Mouse (Mus musculus) heart, postnatal 14 days (tissue): Measurements from ENCODE around the gene Pigz. TPM values are rescaled to one million over a fixed set of nuclear protein-coding genes. Genes with fewer than 3 reads are reported as not detected.

Experiments
- DNase-seq, 2 experiments: peaks; one replicate each; pipeline ENCODE4 v3.0.0; 2021 to 2022
- intact Hi-C: fragments of 180-260 bp; cut with DNase I; formaldehyde crosslinking; loops from one replicate; pipeline ENCODE4 v1.15.1; 2025
- microRNA-seq, 2 experiments: library from miRNA; unstranded; fragments of <30 nt; microRNA quantifications; one replicate each; pipeline ENCODE4 v1.2.0; 2021 to 2022
- total RNA-seq, 2 experiments: library from RNA; stranded (reverse); gene quantifications; 2 replicates each; pipeline ENCODE4 v1.2.3; 2021

The Pigz gene
- total RNA-seq, 2 experiments from 2014 or later = 2.0 to 2.7 TPM

GRCm38 (mm10) chr16:31980946-31981345 is 47.3 kb downstream of the Pigz start:
- no peak for DNase-seq
- intact Hi-C loops = no loop called here

GRCm38 (mm10) chr16:31992039-31992438 is 58.4 kb downstream of the Pigz start:
- intact Hi-C loops = no loop called here
- no peak for DNase-seq

GRCm38 (mm10) chr16:31993195-31993594 is 59.5 kb downstream of the Pigz start:
- no peak for DNase-seq
- intact Hi-C loops = no loop called here

- DNase-seq = no peak
- intact Hi-C loops = no loop called here
Observed at GRCm38 (mm10) chr16:31993946-31994345, 60.3 kb downstream of the Pigz start.

Small RNAs within 50 kb of the gene (microRNA-seq; reads per million reads assigned to microRNA genes)
- 0 reads per million in 2 experiments for gene Gm26269

Other genes starting within 250 kb of the Pigz start
- under 1 TPM in 1 of 2 experiments, not detected in 1; 0.07 TPM for gene Meltf, start 55.0 kb upstream of the Pigz start, total RNA-seq
- 10 to 100 TPM; 68.9 to 74.9 TPM for gene 0610012G03Rik, start 14.6 kb downstream of the Pigz start, total RNA-seq
- 10 to 100 TPM; 23.3 to 25.2 TPM for gene Ncbp2, start 14.7 kb downstream of the Pigz start, total RNA-seq
- 10 to 100 TPM; 14.3 to 17.1 TPM for gene Senp5, start 69.4 kb downstream of the Pigz start, total RNA-seq
- 10 to 100 TPM; 31.9 to 32.9 TPM for gene Pak2, start 145.5 kb downstream of the Pigz start, total RNA-seq
- gene Pigx, start 165.9 kb downstream of the Pigz start, total RNA-seq = 10 to 100 TPM; 18.8 to 24.5 TPM
- gene Cep19, start 165.9 kb downstream of the Pigz start, total RNA-seq = 10 to 100 TPM in 1 of 2 experiments, 1 to 10 TPM in 1; 8.9 to 10.2 TPM
- 1 to 10 TPM; 5.8 to 7.3 TPM for gene Nrros, start 231.7 kb downstream of the Pigz start, total RNA-seq
- gene Bex6, start 246.0 kb downstream of the Pigz start, total RNA-seq = not detected